Mouse (Mus musculus) limb, embryonic 15.5 days (tissue): Measurements from ENCODE around the gene Pus7. TPM values are rescaled to one million over a fixed set of nuclear protein-coding genes. Genes with fewer than 3 reads are reported as not detected.
A peak's percentile ranks its signal among the peaks of the same experiment; 100 is the strongest.
"Not testable (repeated sequence)": the region's sequence is repeated elsewhere in the genome, so short reads cannot be mapped to it uniquely, and the experiment has no call there.

Experiments
- ATAC-seq: fragments of 200-750 bp; cut with Nextera tagmentation; 2 replicates; pipeline ENCODE4 v1.8.0; 2017; ENCODE audit warnings: low read depth, moderate TSS enrichment; ENCODE audit not compliant: insufficient number of reproducible peaks, low FRiP score, low TSS enrichment
- H3K27ac ChIP-seq: fragments of 300-500 bp; sonication (generic); 2 replicates; pipeline ENCODE4 v1.5.1; 2015; ENCODE audit warnings: moderate library complexity, mild to moderate bottlenecking, inconsistent platforms
- H3K27me3 ChIP-seq: fragments of 300-500 bp; sonication (generic); 2 replicates; pipeline ENCODE4 v1.6.1; 2015; ENCODE audit warnings: inconsistent platforms
- H3K36me3 ChIP-seq: fragments of 300-500 bp; sonication (generic); 2 replicates; pipeline ENCODE4 v1.6.1; 2015; ENCODE audit warnings: inconsistent platforms
- H3K4me1 ChIP-seq: fragments of 300-500 bp; sonication (generic); 2 replicates; pipeline ENCODE4 v1.6.1; 2015; ENCODE audit warnings: inconsistent platforms
- H3K4me2 ChIP-seq: fragments of 300-500 bp; sonication (generic); 2 replicates; pipeline ENCODE4 v1.6.1; 2015; ENCODE audit warnings: mild to moderate bottlenecking, inconsistent platforms
- H3K4me3 ChIP-seq: fragments of 300-500 bp; sonication (generic); 2 replicates; pipeline ENCODE4 v1.5.1; 2015; ENCODE audit warnings: mild to moderate bottlenecking, inconsistent platforms
- H3K9ac ChIP-seq: fragments of 300-500 bp; sonication (generic); 2 replicates; pipeline ENCODE4 v1.6.1; 2015; ENCODE audit warnings: inconsistent platforms
- H3K9me3 ChIP-seq: fragments of 300-500 bp; sonication (generic); 2 replicates; pipeline ENCODE4 v1.6.1; 2016; ENCODE audit warnings: inconsistent platforms
- WGBS: fragments of 180-500 bp; shearing (Covaris S2); methylation state at CpG from one replicate; pipeline ENCODE4 v1.1.7; 2015; 5-methylcytosine and 5-hydroxymethylcytosine counted together
- polyA plus RNA-seq: library from polyadenylated mRNA; unstranded; fragments of >200 nt; fragmentation: Nextera tagmentation; extraction: Ambion mirVana; gene quantifications from 2 replicates; pipeline ENCODE4 v1.2.1, GENCODE M21; 2015

Gene Pus7
- polyA plus RNA-seq, 1 experiment from 2014 or later = 29.8 TPM

GRCm38 (mm10) chr5:23743261-23743660 is 40.2 kb downstream of the Pus7 start:
- H3K27ac ChIP-seq = no peak overlapping the region
- no peak for ATAC-seq
- no peak overlapping the region for H3K9ac ChIP-seq
- H3K36me3 ChIP-seq = peaks cover 76% of the 10 kb centered on the region
- no peak overlapping the region for H3K4me2 ChIP-seq
- H3K4me1 ChIP-seq = no peaks in the 10 kb centered on the region
- H3K9me3 ChIP-seq = no peaks in the 10 kb centered on the region
- no peak overlapping the region for H3K4me3 ChIP-seq
- WGBS = 95% methylated on average over 12 of the region's 12 CpGs
- H3K27me3 ChIP-seq = no peaks in the 10 kb centered on the region

- H3K27ac ChIP-seq = no peak overlapping the region
- H3K4me1 ChIP-seq = no peaks in the 10 kb centered on the region
- ATAC-seq = no peak
- H3K4me2 ChIP-seq = no peak overlapping the region
- no peak overlapping the region for H3K4me3 ChIP-seq
- H3K27me3 ChIP-seq = no peaks in the 10 kb centered on the region
- no peak overlapping the region for H3K9ac ChIP-seq
- WGBS = 81% methylated on average over 4 of the region's 4 CpGs
- no peaks in the 10 kb centered on the region for H3K9me3 ChIP-seq
- peaks cover 22% of the 10 kb centered on the region for H3K36me3 ChIP-seq
These were observed 46.4 kb downstream of the Pus7 start for GRCm38 (mm10) chr5:23737111-23737510.

- H3K4me1 ChIP-seq = no peaks in the 10 kb centered on the region
- no peak overlapping the region for H3K27ac ChIP-seq
- no peak overlapping the region for H3K4me2 ChIP-seq
- 60% methylated on average over 4 of the region's 4 CpGs for whole genome bisulfite sequencing
- H3K27me3 ChIP-seq = no peaks in the 10 kb centered on the region
- H3K36me3 ChIP-seq = peaks cover 15% of the 10 kb centered on the region; the same call in 1 of the 2 replicates
- no peak overlapping the region for H3K9ac ChIP-seq
- H3K9me3 ChIP-seq = no peaks in the 10 kb centered on the region
- no peak for ATAC-seq
- no peak overlapping the region for H3K4me3 ChIP-seq
These were observed 47.1 kb downstream of the Pus7 start for GRCm38 (mm10) chr5:23736366-23736765.

GRCm38 (mm10) chr5:23721956-23722355 is 61.6 kb downstream of the Pus7 start:
- no peaks in the 10 kb centered on the region for H3K4me1 ChIP-seq
- no peaks in the 10 kb centered on the region; the same call in 1 of the 2 replicates for H3K9me3 ChIP-seq
- H3K27me3 ChIP-seq = no peaks in the 10 kb centered on the region
- no peak for ATAC-seq
- no peaks in the 10 kb centered on the region for H3K36me3 ChIP-seq
- H3K9ac ChIP-seq = no peak overlapping the region
- no peak overlapping the region for H3K4me3 ChIP-seq
- no peak overlapping the region for H3K27ac ChIP-seq
- no peak overlapping the region for H3K4me2 ChIP-seq
- 89% methylated on average over 2 of the region's 2 CpGs for WGBS

- Histone ChIP-seq H3K27ac (no peak overlapping the region), H3K9ac (no peak overlapping the region), H3K27me3 (no peaks in the 10 kb centered on the region), H3K4me2 (no peak overlapping the region), H3K4me3 (no peak overlapping the region), H3K9me3 (no peaks in the 10 kb centered on the region), H3K4me1 (no peaks in the 10 kb centered on the region), H3K36me3 (no peaks in the 10 kb centered on the region)
- 77% methylated on average over 4 of the region's 4 CpGs for WGBS
- no peak for ATAC-seq
These were observed 64.6 kb downstream of the Pus7 start for GRCm38 (mm10) chr5:23718881-23719328.

- ATAC-seq = no peak
- H3K9me3 ChIP-seq = no peaks in the 10 kb centered on the region
- H3K4me1 ChIP-seq = no peaks in the 10 kb centered on the region
- no peak overlapping the region for H3K9ac ChIP-seq
- no peaks in the 10 kb centered on the region for H3K36me3 ChIP-seq
- no peak overlapping the region for H3K4me2 ChIP-seq
- no peak overlapping the region for H3K27ac ChIP-seq
- H3K4me3 ChIP-seq = no peak overlapping the region
- H3K27me3 ChIP-seq = no peaks in the 10 kb centered on the region
- WGBS = 69% methylated on average over 1 of the region's 1 CpGs
These were observed 65.4 kb downstream of the Pus7 start for GRCm38 (mm10) chr5:23718182-23718534.

GRCm38 (mm10) chr5:23717469-23718181 is 65.9 kb downstream of the Pus7 start:
- Histone ChIP-seq H3K4me1 (0 out of 2 replicates have a peak, but pooled peaks cover 2% of the 10 kb centered on the region), H3K9ac (no peak overlapping the region), H3K27me3 (no peaks in the 10 kb centered on the region), H3K36me3 (no peaks in the 10 kb centered on the region), H3K9me3 (no peaks in the 10 kb centered on the region), H3K4me3 (no peak overlapping the region), H3K4me2 (no peak overlapping the region), H3K27ac (no peak overlapping the region)
- 76% methylated on average over 3 of the region's 3 CpGs for WGBS
- ATAC-seq = no peak

- peaks cover 6% of the 10 kb centered on the region; the same call in 1 of the 2 replicates for H3K4me1 ChIP-seq
- WGBS = 88% methylated on average over 8 of the region's 8 CpGs
- H3K36me3 ChIP-seq = peaks cover 18% of the 10 kb centered on the region
- no peak overlapping the region for H3K4me2 ChIP-seq
- no peak overlapping the region for H3K9ac ChIP-seq
- H3K4me3 ChIP-seq = no peak overlapping the region
- H3K9me3 ChIP-seq = peaks cover 10% of the 10 kb centered on the region; the same call in 1 of the 2 replicates
- H3K27me3 ChIP-seq = no peaks in the 10 kb centered on the region
- no peak for ATAC-seq
- H3K27ac ChIP-seq = no peak overlapping the region
These were observed 69.8 kb downstream of the Pus7 start for GRCm38 (mm10) chr5:23713401-23714335.

GRCm38 (mm10) chr5:23712130-23713001 is 71.1 kb downstream of the Pus7 start:
- Histone ChIP-seq H3K4me3 (peak overlapping the region; percentile 75), H3K36me3 (peaks cover 28% of the 10 kb centered on the region), H3K27ac (peak overlapping the region; percentile 77), H3K27me3 (no peaks in the 10 kb centered on the region), H3K9me3 (peaks cover 10% of the 10 kb centered on the region), H3K9ac (peak overlapping the region; percentile 78), H3K4me1 (peaks cover 6% of the 10 kb centered on the region; the same call in 1 of the 2 replicates), H3K4me2 (peak overlapping the region; percentile 67)
- 6% methylated on average over 60 of the region's 60 CpGs for WGBS
- peak; percentile 95 for ATAC-seq

GRCm38 (mm10) chr5:23711671-23712129 is 71.8 kb downstream of the Pus7 start:
- H3K36me3 ChIP-seq = peaks cover 35% of the 10 kb centered on the region
- not testable (repeated sequence) for H3K4me1 ChIP-seq, H3K27me3 ChIP-seq, ATAC-seq
- H3K9me3 ChIP-seq = peaks cover 14% of the 10 kb centered on the region
- peak overlapping the region; percentile 67 for H3K4me2 ChIP-seq
- peak overlapping the region; percentile 77 for H3K27ac ChIP-seq
- peak overlapping the region; percentile 75 for H3K4me3 ChIP-seq
- 37% methylated on average over 6 of the region's 6 CpGs for WGBS
- peak overlapping the region; percentile 78 for H3K9ac ChIP-seq

- Histone ChIP-seq H3K9me3 (peaks cover 14% of the 10 kb centered on the region), H3K4me1 (peaks cover 6% of the 10 kb centered on the region; the same call in 1 of the 2 replicates), H3K4me2 (no peak overlapping the region), H3K4me3 (peak overlapping the region; percentile 75), H3K9ac (no peak overlapping the region), H3K27me3 (no peaks in the 10 kb centered on the region), H3K27ac (no peak overlapping the region), H3K36me3 (peaks cover 39% of the 10 kb centered on the region)
- ATAC-seq = no peak
- WGBS = 92% methylated on average over 4 of the region's 4 CpGs
These were observed 72.3 kb downstream of the Pus7 start for GRCm38 (mm10) chr5:23711244-23711643.
